Mouse (Mus musculus) MEL (cell line): Measurements from ENCODE around the gene Dpyd. TPM values are rescaled to one million over a fixed set of nuclear protein-coding genes. Genes with fewer than 3 reads are reported as not detected.

ENCODE experiments used
- DNase-seq: peaks from one replicate; pipeline ENCODE4 v3.0.0; 2011; ENCODE audit warnings: low read depth, low spot score
- H3K27ac ChIP-seq: 2 replicates; pipeline ENCODE4 v1.5.1; 2012; ENCODE audit warnings: low read depth, mild to moderate bottlenecking, control low read depth, low read length, moderate library complexity; ENCODE audit not compliant: control insufficient read depth
- H3K27me3 ChIP-seq, 2 experiments: fragments of 150-350 bp in 1 of 2; sonication (generic) in 1 of 2; 2 replicates each; pipeline ENCODE4 v1.6.1; 2012; ENCODE audit warnings: low read length in 2 of 2, mild to moderate bottlenecking in 2 of 2, improper control_type of control experiment in 1 of 2, moderate library complexity in 1 of 2; ENCODE audit not compliant: insufficient read depth in 2 of 2, control insufficient read depth in 1 of 2
- H3K36me3 ChIP-seq, 2 experiments: 2 replicates each; pipeline ENCODE4 v1.6.1; 2012 to 2014; ENCODE audit warnings: low read length in 2 of 2, improper control_type of control experiment in 1 of 2, inconsistent platforms in 1 of 2, mild to moderate bottlenecking in 1 of 2; ENCODE audit not compliant: insufficient read depth in 2 of 2, control insufficient read depth in 1 of 2
- H3K4me1 ChIP-seq, 2 experiments: fragments of 150-350 bp in 1 of 2; sonication (generic) in 1 of 2; 2 replicates each; pipeline ENCODE4 v1.6.1; 2012; ENCODE audit warnings: low read length in 2 of 2, improper control_type of control experiment in 1 of 2, mild to moderate bottlenecking in 1 of 2; ENCODE audit not compliant: insufficient read depth in 2 of 2, control insufficient read depth in 1 of 2
- H3K4me3 ChIP-seq, 2 experiments: fragments of 150-350 bp in 1 of 2; sonication (generic) in 1 of 2; 2 replicates each; pipeline ENCODE4 v1.5.1; 2012; ENCODE audit warnings: low read depth in 2 of 2, low read length in 2 of 2, mild to moderate bottlenecking in 2 of 2, moderate library complexity in 2 of 2, control low read depth in 1 of 2, improper control_type of control experiment in 1 of 2; ENCODE audit not compliant: control insufficient read depth in 1 of 2, insufficient read depth in 1 of 2
- H3K79me2 ChIP-seq: 2 replicates; pipeline ENCODE4 v1.6.1; 2012; ENCODE audit warnings: mild to moderate bottlenecking, low read length, moderate library complexity; ENCODE audit not compliant: control insufficient read depth, poor library complexity, insufficient read depth
- H3K9ac ChIP-seq: 2 replicates; pipeline ENCODE4 v1.6.1; 2012; ENCODE audit warnings: low read depth, mild to moderate bottlenecking, control low read depth, low read length, moderate library complexity; ENCODE audit not compliant: control insufficient read depth, poor library complexity, severe bottlenecking
- H3K9me3 ChIP-seq: fragments of 150-350 bp; sonication (generic); replicated peaks from 2 replicates; pipeline ENCODE4 v1.6.1; 2012; ENCODE audit warnings: mild to moderate bottlenecking, low read length, improper control_type of control experiment, moderate library complexity; ENCODE audit not compliant: insufficient read depth
- CHD1 ChIP-seq: IDR thresholded peaks from 2 replicates; pipeline ENCODE4 v1.6.1; 2012; ENCODE audit warnings: low read depth, mild to moderate bottlenecking, inconsistent platforms, low read length, improper control_type of control experiment
- CHD2 ChIP-seq: IDR thresholded peaks from 2 replicates; pipeline ENCODE4 v1.6.1; 2011; ENCODE audit warnings: low read length, improper control_type of control experiment
- CTCF ChIP-seq, 3 experiments: IDR thresholded peaks in 2 of 3; conservative IDR thresholded peaks in 1 of 3; 2 replicates each; pipeline ENCODE4 v1.5.1; 2011 to 2012; ENCODE audit warnings: low read length in 3 of 3, low read depth in 2 of 3, mild to moderate bottlenecking in 2 of 3, improper control_type of control experiment in 1 of 3, inconsistent platforms in 1 of 3, mixed read lengths in 1 of 3, moderate library complexity in 1 of 3; ENCODE audit not compliant: control insufficient read depth in 1 of 3, insufficient read depth in 1 of 3, poor library complexity in 1 of 3, severe bottlenecking in 1 of 3
- ELF1 ChIP-seq: IDR thresholded peaks from 2 replicates; pipeline ENCODE4 v1.6.1; 2014; ENCODE audit warnings: low read depth, mild to moderate bottlenecking, inconsistent platforms, low read length, improper control_type of control experiment, moderate library complexity
- GABPA ChIP-seq: IDR thresholded peaks from 2 replicates; pipeline ENCODE4 v1.6.1; 2012; ENCODE audit warnings: low read depth, mild to moderate bottlenecking, inconsistent platforms, low read length, improper control_type of control experiment, moderate library complexity
- JUND ChIP-seq: IDR thresholded peaks from 2 replicates; pipeline ENCODE4 v1.6.1; 2011; ENCODE audit warnings: low read depth, mild to moderate bottlenecking, improper control_type of control experiment, low read length
- KAT2A ChIP-seq: conservative IDR thresholded peaks from 2 replicates; pipeline ENCODE4 v1.6.1; 2012; ENCODE audit warnings: low read depth, low read length, improper control_type of control experiment, inconsistent platforms
- MAFK ChIP-seq: IDR thresholded peaks from 2 replicates; pipeline ENCODE4 v1.6.1; 2011; ENCODE audit warnings: low read depth, mild to moderate bottlenecking, low read length, improper control_type of control experiment, borderline replicate concordance
- MAX ChIP-seq: IDR thresholded peaks from 2 replicates; pipeline ENCODE4 v1.6.1; 2011; ENCODE audit warnings: low read length, improper control_type of control experiment
- MAZ ChIP-seq: IDR thresholded peaks from 2 replicates; pipeline ENCODE4 v1.6.1; 2012; ENCODE audit warnings: low read depth, mild to moderate bottlenecking, inconsistent platforms, low read length, improper control_type of control experiment
- MEF2A ChIP-seq: IDR thresholded peaks from 2 replicates; pipeline ENCODE4 v1.6.1; 2014; ENCODE audit warnings: low read depth, mild to moderate bottlenecking, inconsistent platforms, low read length, improper control_type of control experiment; ENCODE audit not compliant: poor library complexity, insufficient replicate concordance, severe bottlenecking; ENCODE audit errors: extremely low read depth
- MXI1 ChIP-seq: IDR thresholded peaks from 2 replicates; pipeline ENCODE4 v1.6.1; 2011; ENCODE audit warnings: mild to moderate bottlenecking, low read depth, low read length, improper control_type of control experiment
- NRF1 ChIP-seq: IDR thresholded peaks from 2 replicates; pipeline ENCODE4 v1.6.1; 2014; ENCODE audit warnings: low read depth, mild to moderate bottlenecking, inconsistent platforms, low read length, improper control_type of control experiment, moderate library complexity; ENCODE audit not compliant: poor library complexity, insufficient read depth, severe bottlenecking
- RCOR1 ChIP-seq: IDR thresholded peaks from 2 replicates; pipeline ENCODE4 v1.6.1; 2012; ENCODE audit warnings: low read depth, mild to moderate bottlenecking, inconsistent platforms, low read length, improper control_type of control experiment
- TBP ChIP-seq: IDR thresholded peaks from 2 replicates; pipeline ENCODE4 v1.8.0; 2011; ENCODE audit warnings: low read depth, low read length, improper control_type of control experiment
- USF2 ChIP-seq, 2 experiments: IDR thresholded peaks; 2 replicates each; pipeline ENCODE4 v1.6.1; 2011 to 2012; ENCODE audit warnings: improper control_type of control experiment in 2 of 2, low read length in 2 of 2, borderline replicate concordance in 1 of 2, inconsistent platforms in 1 of 2, low read depth in 1 of 2, mild to moderate bottlenecking in 1 of 2; ENCODE audit not compliant: insufficient read depth in 1 of 2
- ZC3H11A ChIP-seq: IDR thresholded peaks from 2 replicates; pipeline ENCODE4 v1.6.1; 2012; ENCODE audit warnings: low read depth, mild to moderate bottlenecking, inconsistent platforms, low read length, improper control_type of control experiment
- ZKSCAN1 ChIP-seq: IDR thresholded peaks from 2 replicates; pipeline ENCODE4 v1.6.1; 2012; ENCODE audit warnings: low read depth, mild to moderate bottlenecking, inconsistent platforms, low read length, improper control_type of control experiment, moderate library complexity
- ZNF384 ChIP-seq: IDR thresholded peaks from 2 replicates; pipeline ENCODE4 v1.6.1; 2012; ENCODE audit warnings: low read depth, mild to moderate bottlenecking, inconsistent platforms, low read length, improper control_type of control experiment
- polyA plus RNA-seq, 2 experiments: library from polyadenylated mRNA; stranded (reverse) in 1 of 2; unstranded in 1 of 2; fragments of >175 nt in 1 of 2; fragments of >200 nt in 1 of 2; gene quantifications; 2 replicates each; pipeline versions ENCODE4 v1.2.1 to v1.2.4; 2012; ENCODE audit warnings: low replicate concordance in 2 of 2, low read depth in 1 of 2; ENCODE audit not compliant: insufficient read length in 2 of 2, insufficient read depth in 1 of 2, missing spikeins in 1 of 2
- total RNA-seq: library from RNA; depleted of rRNA; stranded (reverse); fragments of 300-350 nt; gene quantifications from 2 replicates; pipeline ENCODE4 v1.2.3, GENCODE M21; 2012

The Dpyd gene
- total and polyA plus RNA-seq, 3 experiments = not detected

DNA sequence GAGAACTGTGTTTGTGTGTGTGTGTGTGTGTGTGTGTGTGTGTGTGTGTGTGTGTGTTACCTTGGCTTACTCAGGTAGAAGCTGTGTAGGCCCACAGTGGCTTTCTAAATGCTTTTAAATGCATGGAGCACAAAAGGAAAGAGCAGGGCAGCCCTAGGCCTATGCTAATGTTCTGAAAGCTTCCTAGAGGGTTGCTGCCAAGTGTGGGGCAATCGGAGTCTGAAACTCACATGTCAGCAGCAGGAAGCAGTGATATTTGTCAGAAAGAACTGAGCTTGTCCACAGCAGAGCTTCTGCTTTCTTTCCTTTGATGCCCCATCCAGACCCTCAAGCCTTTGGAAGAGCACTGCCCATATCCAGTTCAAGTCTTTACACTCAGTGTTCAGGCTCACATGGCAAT is 4.3 kb upstream of the Dpyd start:
- Histone ChIP-seq H3K4me1 (no peaks in the 10 kb centered on the region), H3K36me3 (no peaks in the 10 kb centered on the region), H3K27me3 (no peaks in the 10 kb centered on the region), H3K9me3 (no peaks in the 10 kb centered on the region), H3K9ac (no peak overlapping the region), H3K79me2 (no peaks in the 10 kb centered on the region), H3K4me3 (no peak overlapping the region), H3K27ac (no peak overlapping the region)
- no peak for TF ChIP-seq MXI1
- no peak for DNase-seq

DNA sequence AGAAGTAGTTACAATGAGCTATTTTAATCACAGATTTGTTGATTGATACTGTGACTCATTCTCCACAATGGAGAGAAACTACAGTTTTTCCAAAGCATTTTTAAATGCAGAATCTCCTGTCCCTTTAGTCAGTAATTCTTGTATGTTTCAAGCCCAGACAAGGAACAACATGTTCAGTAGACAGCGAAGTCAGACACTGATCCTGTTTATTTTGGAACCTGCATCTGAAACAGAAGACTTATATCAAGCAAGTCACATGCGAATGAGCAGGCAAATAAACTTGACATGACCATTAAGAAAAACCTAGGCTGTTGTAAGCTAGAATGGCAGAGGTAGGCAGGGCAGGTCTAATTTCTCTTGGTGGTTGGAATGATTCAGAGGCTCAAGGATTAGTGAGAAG is 2.0 kb upstream of the Dpyd start:
- H3K9ac ChIP-seq = no peak overlapping the region
- H3K36me3 ChIP-seq = no peaks in the 10 kb centered on the region
- H3K9me3 ChIP-seq = no peaks in the 10 kb centered on the region
- H3K79me2 ChIP-seq = no peaks in the 10 kb centered on the region
- no peaks in the 10 kb centered on the region for H3K4me1 ChIP-seq
- no peak overlapping the region for H3K4me3 ChIP-seq
- no peak overlapping the region for H3K27ac ChIP-seq
- TF ChIP-seq MAFK (no peak), MAZ (no peak), CHD2 (no peak), USF2 (IDR thresholded peaks at IDR 0.05; ENCODE audit: borderline replicate concordance in 1 of 2, insufficient read depth in 1 of 2, low read depth in 1 of 2, low read length in 2 of 2) (no peak), CHD1 (no peak), NRF1 (no peak), CTCF (IDR thresholded peaks at IDR 0.05 in 2 of 3, conservative IDR thresholded peaks at IDR 0.05 in 1 of 3; ENCODE audit: control insufficient read depth in 1 of 3, insufficient read depth in 1 of 3, low read depth in 2 of 3, low read length in 3 of 3, poor library complexity in 1 of 3, severe bottlenecking in 1 of 3) (no peak), ZNF384 (no peak), MAX (no peak), JUND (no peak), RCOR1 (no peak), KAT2A (no peak), ELF1 (no peak), GABPA (no peak), TBP (no peak), ZKSCAN1 (no peak), MEF2A (no peak), ZC3H11A (no peak)
- DNase-seq = no peak
- H3K27me3 ChIP-seq = no peaks in the 10 kb centered on the region
